Mouse (Mus musculus): Measurements from ENCODE around the gene Krr1. TPM values are rescaled to one million over a fixed set of nuclear protein-coding genes. Genes with fewer than 3 reads are reported as not detected.
A peak's percentile ranks its signal among the peaks of the same experiment; 100 is the strongest.

Krr1 gene
- polyA plus RNA-seq, 1 experiment from 2014 or later = 53.3 TPM

DNA sequence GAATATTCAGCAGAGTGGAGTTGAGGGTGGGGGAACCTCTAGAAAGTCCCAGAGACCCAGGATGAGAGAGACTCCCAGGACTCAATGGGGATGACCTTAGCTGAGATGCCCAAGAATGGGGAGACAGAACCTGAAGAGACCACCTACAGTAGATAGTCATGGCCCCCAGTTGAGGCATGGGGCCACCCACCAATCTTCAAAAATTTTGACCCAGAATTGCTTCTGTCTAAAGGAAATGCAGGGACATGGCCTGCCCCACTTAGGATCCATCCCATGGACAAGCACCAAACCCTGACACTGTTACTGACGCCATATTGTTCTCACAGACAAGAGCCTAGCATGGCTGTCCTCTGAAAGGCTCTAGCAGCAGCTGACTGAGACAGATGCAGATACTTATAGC is 24.4 kb upstream of the Krr1 start:
- H3K27ac ChIP-seq = no peak overlapping the region
- no peaks in the 10 kb centered on the region for H3K27me3 ChIP-seq (ENCODE audit: low read depth, poor library complexity, severe bottlenecking)
- no peaks in the 10 kb centered on the region for H3K36me3 ChIP-seq
- WGBS = 91% methylated on average over 1 of the region's 1 CpGs
- no peaks in the 10 kb centered on the region for H3K9me3 ChIP-seq (replicated peaks)
- no peak for DNase-seq (ENCODE audit: low spot score)
- no peak overlapping the region for H3K4me3 ChIP-seq
- no peaks in the 10 kb centered on the region for H3K4me1 ChIP-seq

DNA sequence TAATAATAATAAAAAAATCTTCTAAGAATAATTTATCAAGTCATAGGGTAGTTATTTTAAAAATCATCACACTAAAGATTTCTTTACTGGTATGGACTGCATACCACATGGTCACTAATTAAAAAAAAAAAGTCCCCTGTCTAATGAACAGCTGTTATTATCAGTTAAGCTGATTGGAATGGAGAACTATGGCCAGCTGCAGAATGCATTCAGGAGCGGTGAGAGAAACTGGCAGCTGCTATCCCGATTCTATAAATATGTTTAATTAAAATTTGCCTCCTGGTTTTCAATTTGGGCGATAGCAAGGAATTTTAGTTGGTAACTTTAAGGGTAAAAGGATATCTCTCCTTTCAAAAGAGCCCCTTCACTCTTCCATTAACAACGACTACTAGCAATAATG is 23.5 kb upstream of the Krr1 start:
- Histone ChIP-seq H3K27me3 (ENCODE audit: low read depth, poor library complexity, severe bottlenecking) (no peaks in the 10 kb centered on the region), H3K27ac (no peak overlapping the region), H3K9me3 (replicated peaks) (no peaks in the 10 kb centered on the region), H3K36me3 (no peaks in the 10 kb centered on the region), H3K4me1 (no peaks in the 10 kb centered on the region), H3K4me3 (no peak overlapping the region)
- DNase-seq (ENCODE audit: low spot score) = no peak
- WGBS = 59% methylated on average over 4 of the region's 4 CpGs

DNA sequence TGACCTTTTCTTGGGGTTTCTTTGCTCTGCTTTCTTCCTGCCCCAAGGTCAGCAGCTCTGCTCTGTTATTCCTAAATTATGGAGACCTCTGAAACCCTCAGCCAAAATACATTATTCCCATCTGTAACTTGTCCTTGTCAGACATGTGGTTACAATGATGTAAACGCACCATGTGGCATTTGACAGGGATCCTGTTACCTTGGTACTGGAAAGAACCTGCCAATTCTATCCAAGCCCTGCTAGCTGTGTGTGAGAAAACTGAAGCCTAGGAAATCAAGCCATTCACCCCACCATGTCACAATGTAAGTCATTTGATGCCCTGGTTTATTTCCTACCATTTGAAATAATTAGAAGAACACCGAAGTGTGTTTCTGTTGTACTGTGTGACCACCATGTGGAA is 16.6 kb upstream of the Krr1 start:
- H3K9me3 ChIP-seq (replicated peaks) = no peaks in the 10 kb centered on the region
- H3K27me3 ChIP-seq (ENCODE audit: low read depth, poor library complexity, severe bottlenecking) = no peaks in the 10 kb centered on the region
- 71% methylated on average over 2 of the region's 2 CpGs for WGBS
- no peaks in the 10 kb centered on the region for H3K4me1 ChIP-seq
- no peak overlapping the region for H3K4me3 ChIP-seq
- no peaks in the 10 kb centered on the region for H3K36me3 ChIP-seq
- DNase-seq (ENCODE audit: low spot score) = no peak
- no peak overlapping the region for H3K27ac ChIP-seq

DNA sequence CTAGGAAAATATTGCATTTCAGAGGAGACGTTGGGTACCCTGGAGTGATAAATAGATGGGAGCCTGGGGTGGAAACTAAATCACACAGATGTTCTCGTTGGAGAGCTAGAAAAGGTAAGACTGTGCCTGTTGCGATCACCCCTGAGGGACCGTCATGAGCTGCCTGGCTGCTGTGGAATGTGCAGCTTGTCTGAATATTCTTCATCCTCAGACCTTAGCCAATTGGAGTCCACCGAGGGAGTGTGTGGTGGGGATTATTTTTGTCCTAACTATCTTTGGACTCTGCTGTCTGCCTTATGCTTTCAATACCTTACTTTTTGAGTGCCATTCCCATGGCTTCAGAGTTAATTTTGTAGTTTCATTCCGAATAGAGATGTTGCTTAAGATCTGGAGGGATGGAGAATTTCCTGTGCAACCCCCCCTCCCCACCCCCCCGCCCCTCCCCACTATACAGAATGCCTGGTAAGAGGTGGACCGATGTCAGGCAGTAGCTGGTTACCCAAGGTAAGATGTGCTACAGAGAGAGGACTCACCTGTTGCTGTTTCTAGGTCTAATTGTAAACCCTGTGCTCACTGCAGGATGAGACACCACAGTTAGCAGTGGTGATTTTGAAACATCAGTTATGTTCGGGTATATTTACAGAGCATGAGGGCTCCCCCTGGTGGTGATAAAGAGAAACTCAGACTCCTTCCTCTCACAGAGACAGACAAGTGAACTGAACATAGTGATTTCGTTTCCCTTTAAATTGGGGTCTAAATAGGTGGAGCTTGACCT is 15.0 kb upstream of the Krr1 start:
- Histone ChIP-seq H3K9me3 (replicated peaks) (no peaks in the 10 kb centered on the region), H3K4me1 (no peaks in the 10 kb centered on the region), H3K27ac (no peak overlapping the region), H3K27me3 (ENCODE audit: low read depth, poor library complexity, severe bottlenecking) (no peaks in the 10 kb centered on the region), H3K4me3 (no peak overlapping the region), H3K36me3 (no peaks in the 10 kb centered on the region)
- WGBS = 66% methylated on average over 10 of the region's 10 CpGs
- peak; percentile 66 for DNase-seq (ENCODE audit: low spot score)

DNA sequence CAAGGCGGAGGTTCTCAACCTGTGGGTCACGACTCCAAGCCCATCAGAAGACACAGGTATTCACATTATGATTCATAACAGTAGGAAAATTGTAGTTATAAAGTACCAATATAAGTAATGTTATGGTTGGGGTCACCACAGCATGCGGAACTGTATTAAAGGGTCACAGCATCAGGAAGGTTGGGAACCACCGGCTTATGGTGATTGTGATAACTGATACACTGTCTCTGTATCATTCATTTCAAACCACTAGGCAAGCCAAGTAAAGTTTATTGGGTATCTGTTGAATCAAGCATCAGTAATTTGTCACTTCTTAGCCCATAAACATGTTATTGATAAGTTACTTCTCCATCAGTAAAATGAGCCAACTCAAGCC is 14.4 kb upstream of the Krr1 start:
- H3K9me3 ChIP-seq (replicated peaks) = no peaks in the 10 kb centered on the region
- 40% methylated on average over 4 of the region's 4 CpGs for WGBS
- no peak overlapping the region for H3K27ac ChIP-seq
- H3K4me1 ChIP-seq = no peaks in the 10 kb centered on the region
- H3K4me3 ChIP-seq = no peak overlapping the region
- DNase-seq (ENCODE audit: low spot score) = no peak
- H3K36me3 ChIP-seq = no peaks in the 10 kb centered on the region
- no peaks in the 10 kb centered on the region for H3K27me3 ChIP-seq (ENCODE audit: low read depth, poor library complexity, severe bottlenecking)

DNA sequence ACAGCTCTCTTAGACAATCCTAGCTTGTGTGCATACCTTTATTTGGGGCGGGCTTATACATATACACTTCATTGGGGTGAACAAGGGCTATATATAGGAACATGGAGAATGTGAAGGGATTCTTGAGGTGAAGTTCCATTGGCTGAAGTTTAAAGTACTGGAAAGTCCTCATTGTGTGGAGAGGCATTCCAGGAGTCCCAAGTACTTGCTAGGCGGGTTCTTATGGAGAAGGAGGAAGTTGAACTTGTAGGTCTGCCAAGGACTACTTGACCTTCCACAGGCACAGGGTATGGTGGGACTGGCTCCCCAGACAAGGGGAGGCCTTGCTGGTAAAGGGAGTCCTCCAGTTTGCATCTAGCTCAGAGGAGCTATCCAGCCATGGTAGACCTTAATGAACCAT is 13.1 kb upstream of the Krr1 start:
- H3K27me3 ChIP-seq (ENCODE audit: low read depth, poor library complexity, severe bottlenecking) = no peaks in the 10 kb centered on the region
- H3K4me3 ChIP-seq = no peak overlapping the region
- no peaks in the 10 kb centered on the region for H3K4me1 ChIP-seq
- no peaks in the 10 kb centered on the region for H3K36me3 ChIP-seq
- 89% methylated on average over 2 of the region's 2 CpGs for WGBS
- DNase-seq (ENCODE audit: low spot score) = no peak
- no peak overlapping the region for H3K27ac ChIP-seq
- H3K9me3 ChIP-seq (replicated peaks) = no peaks in the 10 kb centered on the region

DNA sequence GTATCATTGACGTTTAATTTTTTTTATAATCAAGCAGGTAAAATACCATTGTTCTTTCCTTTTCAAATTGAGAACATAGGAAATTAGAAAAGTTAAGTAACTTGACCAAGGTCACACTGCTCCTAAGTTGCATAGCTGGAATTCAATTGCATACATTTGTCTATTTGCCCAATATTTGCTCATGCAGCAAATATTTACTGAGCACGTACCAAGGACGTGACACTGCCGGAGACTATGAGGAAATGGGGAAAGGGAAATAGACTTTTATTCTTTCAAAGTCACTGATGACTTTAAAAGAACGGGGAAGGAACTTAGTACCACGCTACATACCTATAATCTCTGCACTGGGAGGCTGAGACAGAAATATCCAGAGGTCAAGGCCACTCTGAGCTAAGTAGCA is 12.0 kb upstream of the Krr1 start:
- 91% methylated on average over 6 of the region's 6 CpGs for WGBS

DNA sequence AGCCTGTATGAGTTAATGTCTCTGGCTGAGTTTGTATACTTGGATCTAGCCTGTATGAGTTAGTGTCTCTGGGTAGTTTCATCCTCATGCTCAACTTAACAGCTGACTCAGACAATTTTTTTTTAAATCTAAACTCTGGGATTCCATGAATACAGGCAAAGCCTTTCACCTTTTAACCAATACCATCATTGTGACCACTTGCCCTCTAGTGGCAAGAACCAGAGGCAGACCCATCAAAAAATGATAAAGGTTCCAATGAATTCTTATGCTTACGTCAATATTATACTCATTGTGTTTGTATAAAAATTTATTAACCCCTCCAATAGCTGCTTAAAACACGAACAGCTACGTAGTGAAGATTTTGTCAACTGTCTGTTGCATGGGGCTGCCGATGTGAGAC is 6.1 kb upstream of the Krr1 start:
- no peak for DNase-seq (ENCODE audit: low spot score)
- WGBS = 66% methylated on average over 4 of the region's 4 CpGs
- H3K27me3 ChIP-seq (ENCODE audit: low read depth, poor library complexity, severe bottlenecking) = no peaks in the 10 kb centered on the region

More for the DNA sequence above, 12.0 kb upstream of the Krr1 start:
- Histone ChIP-seq H3K27me3 (ENCODE audit: low read depth, poor library complexity, severe bottlenecking) (no peaks in the 10 kb centered on the region), H3K4me3 (no peak overlapping the region), H3K36me3 (no peaks in the 10 kb centered on the region), H3K9me3 (replicated peaks) (no peaks in the 10 kb centered on the region), H3K4me1 (no peaks in the 10 kb centered on the region), H3K27ac (no peak overlapping the region)
- no peak for DNase-seq (ENCODE audit: low spot score)

DNA sequence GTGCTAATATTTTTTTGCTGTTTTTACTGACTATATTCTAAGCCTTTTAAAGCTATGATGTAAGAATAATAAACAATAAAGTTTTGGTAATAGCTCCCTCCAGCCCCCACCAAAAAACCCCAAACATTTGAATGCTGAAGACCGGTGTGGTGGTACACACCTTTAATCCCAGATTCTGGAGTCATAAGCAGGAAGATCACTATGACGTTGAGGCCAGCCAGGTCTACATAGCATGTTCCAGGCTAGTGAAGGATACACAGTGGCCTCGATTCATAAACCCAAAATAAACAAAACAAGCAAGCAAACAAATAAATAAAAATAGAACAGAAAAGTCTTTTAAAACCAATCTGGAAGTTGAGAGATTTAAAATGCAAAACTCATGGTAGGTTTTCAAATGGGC is 535 bp upstream of the Krr1 start:
- DNase-seq (ENCODE audit: low spot score) = no peak
- Histone ChIP-seq H3K36me3 (peaks cover 16% of the 10 kb centered on the region), H3K4me1 (peaks cover 8% of the 10 kb centered on the region), H3K9me3 (replicated peaks) (no peaks in the 10 kb centered on the region), H3K4me3 (peak overlapping the region; percentile 94; the same call in 1 of the 2 replicates), H3K27ac (no peak overlapping the region), H3K27me3 (ENCODE audit: low read depth, poor library complexity, severe bottlenecking) (no peaks in the 10 kb centered on the region)
- 82% methylated on average over 3 of the region's 3 CpGs for WGBS

More for the DNA sequence above, 6.1 kb upstream of the Krr1 start:
- Histone ChIP-seq H3K9me3 (replicated peaks) (no peaks in the 10 kb centered on the region), H3K4me3 (no peak overlapping the region), H3K4me1 (no peaks in the 10 kb centered on the region), H3K27ac (no peak overlapping the region), H3K36me3 (no peaks in the 10 kb centered on the region)

DNA sequence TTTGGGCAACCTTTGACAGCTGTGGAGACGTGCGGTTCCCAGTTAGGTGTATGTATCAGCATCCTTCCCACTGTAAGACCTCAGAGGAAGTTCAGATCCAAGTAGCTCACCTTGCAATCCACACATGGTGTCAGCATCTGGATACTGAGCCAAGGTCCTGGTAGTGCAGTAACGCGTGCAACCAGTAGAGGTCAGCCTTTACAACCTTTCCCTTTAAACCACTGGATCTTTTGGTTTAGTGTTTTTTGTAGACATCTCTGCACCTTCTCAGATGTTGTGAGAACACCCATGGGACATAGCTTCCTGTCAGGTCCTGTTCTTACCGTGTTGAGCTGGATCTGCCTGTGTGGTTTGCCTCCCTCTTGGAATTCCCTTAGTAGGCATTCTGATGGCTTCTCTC is 5.1 kb downstream of the Krr1 start:
- H3K27ac ChIP-seq = no peak overlapping the region
- peaks cover 72% of the 10 kb centered on the region for H3K36me3 ChIP-seq
- H3K4me1 ChIP-seq = peaks cover 8% of the 10 kb centered on the region
- no peak overlapping the region for H3K4me3 ChIP-seq
- H3K9me3 ChIP-seq (replicated peaks) = no peaks in the 10 kb centered on the region
- H3K27me3 ChIP-seq (ENCODE audit: low read depth, poor library complexity, severe bottlenecking) = no peaks in the 10 kb centered on the region
- WGBS = 51% methylated on average over 5 of the region's 5 CpGs
- DNase-seq (ENCODE audit: low spot score) = peak; percentile 71

DNA sequence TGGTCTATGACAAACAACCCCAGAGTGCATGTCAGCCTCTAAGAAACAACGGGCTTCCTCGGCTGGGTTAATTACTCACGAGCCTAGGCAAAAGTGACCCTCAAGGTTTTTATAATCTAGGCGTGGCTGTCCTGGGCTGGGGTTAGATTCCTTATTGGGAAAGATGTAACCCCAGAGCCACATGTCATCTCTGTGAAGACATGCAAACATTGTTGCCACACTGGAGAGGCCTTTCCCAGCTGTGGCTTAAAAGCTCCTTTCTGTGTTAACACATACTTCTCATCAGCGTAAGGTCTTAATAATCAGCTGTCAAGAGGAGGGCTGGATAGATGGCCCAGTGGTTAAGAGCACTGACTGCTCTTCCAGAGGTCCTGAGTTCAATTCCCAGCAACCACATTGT is 10.6 kb downstream of the Krr1 start:
- Histone ChIP-seq H3K36me3 (peaks cover 94% of the 10 kb centered on the region), H3K27me3 (ENCODE audit: low read depth, poor library complexity, severe bottlenecking) (no peaks in the 10 kb centered on the region), H3K27ac (no peak overlapping the region), H3K4me1 (no peaks in the 10 kb centered on the region), H3K4me3 (no peak overlapping the region), H3K9me3 (replicated peaks) (no peaks in the 10 kb centered on the region)
- DNase-seq (ENCODE audit: low spot score) = no peak
- WGBS = 91% methylated on average over 5 of the region's 5 CpGs

DNA sequence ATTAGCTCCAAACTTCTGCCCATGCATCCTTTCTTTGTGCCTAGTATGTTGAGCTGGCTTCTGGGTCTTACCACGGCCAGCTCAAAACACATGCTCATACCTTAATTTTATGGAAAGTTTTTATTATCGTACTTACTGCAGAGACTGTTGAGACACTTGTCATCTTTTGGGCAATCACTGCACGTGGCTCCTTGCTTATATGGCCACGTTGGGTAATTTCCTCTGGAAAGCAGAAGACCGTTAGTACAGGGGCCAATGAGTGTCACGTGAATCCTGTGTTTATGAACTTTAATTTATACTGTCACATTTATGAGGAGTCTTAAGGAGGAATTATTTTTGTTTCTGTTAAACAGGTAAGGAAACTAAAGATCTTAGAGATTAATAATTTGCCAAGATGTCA is 14.0 kb downstream of the Krr1 start:
- H3K27me3 ChIP-seq (ENCODE audit: low read depth, poor library complexity, severe bottlenecking) = no peaks in the 10 kb centered on the region
- no peaks in the 10 kb centered on the region for H3K9me3 ChIP-seq (replicated peaks)
- H3K27ac ChIP-seq = no peak overlapping the region
- H3K36me3 ChIP-seq = peaks cover 68% of the 10 kb centered on the region
- no peak overlapping the region for H3K4me3 ChIP-seq
- WGBS = 91% methylated on average over 6 of the region's 6 CpGs
- no peaks in the 10 kb centered on the region for H3K4me1 ChIP-seq
- DNase-seq (ENCODE audit: low spot score) = no peak

DNA sequence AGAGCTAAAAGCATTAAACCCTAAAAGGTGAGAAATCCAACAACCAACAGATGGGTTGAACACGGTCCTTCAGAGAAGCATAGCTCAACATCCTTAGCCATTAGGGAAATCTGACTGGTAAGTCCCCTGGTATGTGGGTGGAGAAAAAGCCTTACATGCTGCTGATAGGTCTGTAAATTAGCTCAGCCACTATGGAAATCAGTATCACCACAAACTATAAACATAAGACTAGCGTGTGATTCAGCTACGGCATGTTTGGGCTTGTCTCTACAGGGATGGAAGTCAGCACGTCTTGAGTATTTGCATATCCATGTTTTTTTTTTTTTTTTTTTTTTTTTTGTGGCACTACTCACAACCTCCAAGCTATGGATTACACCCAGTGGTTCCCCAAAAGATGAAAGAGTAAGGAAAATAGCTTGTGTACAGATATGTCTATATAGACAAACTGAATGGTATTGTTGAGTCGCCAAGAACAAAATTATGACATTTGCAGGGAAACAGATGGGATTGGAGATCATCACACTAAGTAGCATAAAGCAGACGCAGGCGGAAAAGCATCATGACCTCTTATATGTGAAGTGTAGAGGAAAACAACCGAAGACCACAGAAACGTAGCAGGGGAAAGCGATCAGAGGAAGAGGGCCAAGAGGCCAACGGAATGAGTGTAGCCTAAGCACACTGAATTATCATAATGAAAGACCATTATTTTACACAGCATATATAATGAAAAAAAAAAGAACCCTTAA is 23.5 kb downstream of the Krr1 start:
- H3K27me3 ChIP-seq (ENCODE audit: low read depth, poor library complexity, severe bottlenecking) = no peaks in the 10 kb centered on the region
- H3K9me3 ChIP-seq (replicated peaks) = no peaks in the 10 kb centered on the region
- no peak overlapping the region for H3K27ac ChIP-seq
- DNase-seq (ENCODE audit: low spot score) = no peak
- no peak overlapping the region for H3K4me3 ChIP-seq
- H3K4me1 ChIP-seq = peaks cover 3% of the 10 kb centered on the region; the same call in 1 of the 2 replicates
- no peaks in the 10 kb centered on the region for H3K36me3 ChIP-seq
- WGBS = 93% methylated on average over 11 of the region's 11 CpGs

Measured in limb, embryonic 10.5 days (tissue).